Mouse (Mus musculus): Measurements from ENCODE around the gene Ppp1r14d. TPM values are rescaled to one million over a fixed set of nuclear protein-coding genes. Genes with fewer than 3 reads are reported as not detected.

The Ppp1r14d gene
- polyA plus RNA-seq, 1 experiment = not detected

GRCm38 (mm10) chr2:119249592-119250061, 19.9 kb upstream of the Ppp1r14d start:
- TF ChIP-seq CTCF (IDR thresholded peaks at IDR 0.05; ENCODE audit: extremely low read depth, insufficient read depth, insufficient read length, insufficient replicate concordance) (no peak), POLR2A (IDR thresholded peaks at IDR 0.05; ENCODE audit: low read depth, low read length) (no peak)
- Histone ChIP-seq H3K36me3 (ENCODE audit: control insufficient read depth, insufficient read depth, low read length) (no peaks in the 10 kb centered on the region), H3K27me3 (ENCODE audit: control insufficient read depth, insufficient read depth, low read length) (no peaks in the 10 kb centered on the region), H3K4me1 (ENCODE audit: control insufficient read depth, insufficient read depth, insufficient read length) (no peaks in the 10 kb centered on the region), H3K4me3 (ENCODE audit: extremely low read depth, insufficient read depth, insufficient read length) (no peak overlapping the region), H3K27ac (ENCODE audit: insufficient read depth, low read length) (no peak overlapping the region)
- no peak for DNase-seq (ENCODE audit: low read depth in 1 of 2, low spot score in 2 of 2)
- WGBS = 73% methylated on average over 4 of the region's 4 CpGs

- Histone ChIP-seq H3K4me3 (ENCODE audit: extremely low read depth, insufficient read depth, insufficient read length) (no peak overlapping the region), H3K27me3 (ENCODE audit: control insufficient read depth, insufficient read depth, low read length) (no peaks in the 10 kb centered on the region), H3K4me1 (ENCODE audit: control insufficient read depth, insufficient read depth, insufficient read length) (no peaks in the 10 kb centered on the region), H3K36me3 (ENCODE audit: control insufficient read depth, insufficient read depth, low read length) (no peaks in the 10 kb centered on the region), H3K27ac (ENCODE audit: insufficient read depth, low read length) (no peak overlapping the region)
- DNase-seq (ENCODE audit: low read depth in 1 of 2, low spot score in 2 of 2) = no peak
- WGBS = 88% methylated on average over 9 of the region's 9 CpGs
- TF ChIP-seq CTCF (IDR thresholded peaks at IDR 0.05; ENCODE audit: extremely low read depth, insufficient read depth, insufficient read length, insufficient replicate concordance) (no peak), POLR2A (IDR thresholded peaks at IDR 0.05; ENCODE audit: low read depth, low read length) (no peak)
Measured at GRCm38 (mm10) chr2:119247904-119248303, 18.2 kb upstream of the Ppp1r14d start.

- DNase-seq (ENCODE audit: low read depth in 1 of 2, low spot score in 2 of 2) = no peak
- no peaks in the 10 kb centered on the region for H3K27me3 ChIP-seq (ENCODE audit: control insufficient read depth, insufficient read depth, low read length)
- no peaks in the 10 kb centered on the region for H3K36me3 ChIP-seq (ENCODE audit: control insufficient read depth, insufficient read depth, low read length)
- H3K4me1 ChIP-seq (ENCODE audit: control insufficient read depth, insufficient read depth, insufficient read length) = no peaks in the 10 kb centered on the region
- H3K27ac ChIP-seq (ENCODE audit: insufficient read depth, low read length) = no peak overlapping the region
- WGBS = 79% methylated on average over 7 of the region's 7 CpGs
- H3K4me3 ChIP-seq (ENCODE audit: extremely low read depth, insufficient read depth, insufficient read length) = no peak overlapping the region
- TF ChIP-seq CTCF (IDR thresholded peaks at IDR 0.05; ENCODE audit: extremely low read depth, insufficient read depth, insufficient read length, insufficient replicate concordance) = no peak
- TF ChIP-seq POLR2A (IDR thresholded peaks at IDR 0.05; ENCODE audit: low read depth, low read length) = no peak
Measured at GRCm38 (mm10) chr2:119245246-119245645, 15.5 kb upstream of the Ppp1r14d start.

GRCm38 (mm10) chr2:119242548-119242947, 12.8 kb upstream of the Ppp1r14d start:
- TF ChIP-seq CTCF (IDR thresholded peaks at IDR 0.05; ENCODE audit: extremely low read depth, insufficient read depth, insufficient read length, insufficient replicate concordance) (no peak), POLR2A (IDR thresholded peaks at IDR 0.05; ENCODE audit: low read depth, low read length) (no peak)
- DNase-seq (ENCODE audit: low read depth in 1 of 2, low spot score in 2 of 2) = no peak
- Histone ChIP-seq H3K27me3 (ENCODE audit: control insufficient read depth, insufficient read depth, low read length) (peaks cover 2% of the 10 kb centered on the region; the same call in 1 of the 2 replicates), H3K4me1 (ENCODE audit: control insufficient read depth, insufficient read depth, insufficient read length) (peaks cover 3% of the 10 kb centered on the region), H3K36me3 (ENCODE audit: control insufficient read depth, insufficient read depth, low read length) (no peaks in the 10 kb centered on the region), H3K4me3 (ENCODE audit: extremely low read depth, insufficient read depth, insufficient read length) (no peak overlapping the region), H3K27ac (ENCODE audit: insufficient read depth, low read length) (no peak overlapping the region)
- WGBS = 78% methylated on average over 9 of the region's 9 CpGs

GRCm38 (mm10) chr2:119240819-119241186, 11.1 kb upstream of the Ppp1r14d start:
- Histone ChIP-seq H3K4me1 (ENCODE audit: control insufficient read depth, insufficient read depth, insufficient read length) (peaks cover 8% of the 10 kb centered on the region), H3K4me3 (ENCODE audit: extremely low read depth, insufficient read depth, insufficient read length) (no peak overlapping the region), H3K27ac (ENCODE audit: insufficient read depth, low read length) (no peak overlapping the region), H3K27me3 (ENCODE audit: control insufficient read depth, insufficient read depth, low read length) (peaks cover 8% of the 10 kb centered on the region; the same call in 1 of the 2 replicates), H3K36me3 (ENCODE audit: control insufficient read depth, insufficient read depth, low read length) (no peaks in the 10 kb centered on the region)
- no peak for TF ChIP-seq CTCF (IDR thresholded peaks at IDR 0.05; ENCODE audit: extremely low read depth, insufficient read depth, insufficient read length, insufficient replicate concordance)
- no peak for TF ChIP-seq POLR2A (IDR thresholded peaks at IDR 0.05; ENCODE audit: low read depth, low read length)
- no peak for DNase-seq (ENCODE audit: low read depth in 1 of 2, low spot score in 2 of 2)
- 89% methylated on average over 4 of the region's 4 CpGs for WGBS

GRCm38 (mm10) chr2:119240075-119240818, 10.5 kb upstream of the Ppp1r14d start:
- Histone ChIP-seq H3K36me3 (ENCODE audit: control insufficient read depth, insufficient read depth, low read length) (no peaks in the 10 kb centered on the region), H3K27me3 (ENCODE audit: control insufficient read depth, insufficient read depth, low read length) (peaks cover 8% of the 10 kb centered on the region; the same call in 1 of the 2 replicates), H3K4me1 (ENCODE audit: control insufficient read depth, insufficient read depth, insufficient read length) (peaks cover 8% of the 10 kb centered on the region), H3K4me3 (ENCODE audit: extremely low read depth, insufficient read depth, insufficient read length) (no peak overlapping the region), H3K27ac (ENCODE audit: insufficient read depth, low read length) (no peak overlapping the region)
- DNase-seq (ENCODE audit: low read depth in 1 of 2, low spot score in 2 of 2) = no peak
- WGBS = 44% methylated on average over 4 of the region's 4 CpGs
- TF ChIP-seq POLR2A (IDR thresholded peaks at IDR 0.05; ENCODE audit: low read depth, low read length) (no peak), CTCF (IDR thresholded peaks at IDR 0.05; ENCODE audit: extremely low read depth, insufficient read depth, insufficient read length, insufficient replicate concordance) (no peak)

- peaks cover 8% of the 10 kb centered on the region for H3K4me1 ChIP-seq (ENCODE audit: control insufficient read depth, insufficient read depth, insufficient read length)
- no peak overlapping the region for H3K4me3 ChIP-seq (ENCODE audit: extremely low read depth, insufficient read depth, insufficient read length)
- H3K27ac ChIP-seq (ENCODE audit: insufficient read depth, low read length) = no peak overlapping the region
- H3K36me3 ChIP-seq (ENCODE audit: control insufficient read depth, insufficient read depth, low read length) = no peaks in the 10 kb centered on the region
- TF ChIP-seq POLR2A (IDR thresholded peaks at IDR 0.05; ENCODE audit: low read depth, low read length) = no peak
- no peak for TF ChIP-seq CTCF (IDR thresholded peaks at IDR 0.05; ENCODE audit: extremely low read depth, insufficient read depth, insufficient read length, insufficient replicate concordance)
- 84% methylated on average over 2 of the region's 2 CpGs for WGBS
- H3K27me3 ChIP-seq (ENCODE audit: control insufficient read depth, insufficient read depth, low read length) = peaks cover 8% of the 10 kb centered on the region; the same call in 1 of the 2 replicates
- no peak for DNase-seq (ENCODE audit: low read depth in 1 of 2, low spot score in 2 of 2)
Measured at GRCm38 (mm10) chr2:119238671-119239070, 9.0 kb upstream of the Ppp1r14d start.
